Mouse (Mus musculus) kidney, embryonic 15.5 days (tissue): ENCODE results near the gene Sntg2. TPM values are rescaled to one million over a fixed set of nuclear protein-coding genes. Genes with fewer than 3 reads are reported as not detected.

Experiments
- ATAC-seq: fragments of 200-750 bp; cut with Nextera tagmentation; replicated peaks from 2 replicates; pipeline ENCODE4 v1.8.0; 2017; ENCODE audit warnings: moderate TSS enrichment; ENCODE audit not compliant: low FRiP score
- H3K27ac ChIP-seq: fragments of 300-500 bp; sonication (generic); 2 replicates; pipeline ENCODE4 v1.5.1; 2015; ENCODE audit warnings: mild to moderate bottlenecking, inconsistent platforms
- H3K27me3 ChIP-seq: fragments of 300-500 bp; sonication (generic); 2 replicates; pipeline ENCODE4 v1.6.1; 2015; ENCODE audit warnings: inconsistent platforms
- H3K36me3 ChIP-seq: fragments of 300-500 bp; sonication (generic); 2 replicates; pipeline ENCODE4 v1.6.1; 2015; ENCODE audit warnings: inconsistent platforms
- H3K4me1 ChIP-seq: fragments of 300-500 bp; sonication (generic); 2 replicates; pipeline ENCODE4 v1.6.1; 2015; ENCODE audit warnings: inconsistent platforms
- H3K4me2 ChIP-seq: fragments of 300-500 bp; sonication (generic); 2 replicates; pipeline ENCODE4 v1.6.1; 2015; ENCODE audit warnings: moderate library complexity, mild to moderate bottlenecking, inconsistent platforms
- H3K4me3 ChIP-seq: fragments of 300-500 bp; sonication (generic); replicated peaks from 2 replicates; pipeline ENCODE4 v1.5.1; 2015; ENCODE audit warnings: mild to moderate bottlenecking, inconsistent platforms
- H3K9ac ChIP-seq: fragments of 300-500 bp; sonication (generic); 2 replicates; pipeline ENCODE4 v1.6.1; 2015; ENCODE audit warnings: mild to moderate bottlenecking, inconsistent platforms
- H3K9me3 ChIP-seq: fragments of 300-500 bp; sonication (generic); replicated peaks from 2 replicates; pipeline ENCODE4 v1.6.1; 2016; ENCODE audit warnings: inconsistent platforms
- WGBS: fragments of 180-500 bp; shearing (Covaris S2); methylation state at CpG from one replicate; pipeline ENCODE4 v1.1.7; 2015; ENCODE audit warnings: mixed read lengths; 5-methylcytosine and 5-hydroxymethylcytosine counted together
- polyA plus RNA-seq: library from polyadenylated mRNA; unstranded; fragments of >200 nt; fragmentation: Nextera tagmentation; extraction: Ambion mirVana; gene quantifications from 2 replicates; pipeline ENCODE4 v1.2.1, GENCODE M21; 2015

The Sntg2 gene
- polyA plus RNA-seq = 5.3 and 5.4 TPM in 2 replicates

DNA sequence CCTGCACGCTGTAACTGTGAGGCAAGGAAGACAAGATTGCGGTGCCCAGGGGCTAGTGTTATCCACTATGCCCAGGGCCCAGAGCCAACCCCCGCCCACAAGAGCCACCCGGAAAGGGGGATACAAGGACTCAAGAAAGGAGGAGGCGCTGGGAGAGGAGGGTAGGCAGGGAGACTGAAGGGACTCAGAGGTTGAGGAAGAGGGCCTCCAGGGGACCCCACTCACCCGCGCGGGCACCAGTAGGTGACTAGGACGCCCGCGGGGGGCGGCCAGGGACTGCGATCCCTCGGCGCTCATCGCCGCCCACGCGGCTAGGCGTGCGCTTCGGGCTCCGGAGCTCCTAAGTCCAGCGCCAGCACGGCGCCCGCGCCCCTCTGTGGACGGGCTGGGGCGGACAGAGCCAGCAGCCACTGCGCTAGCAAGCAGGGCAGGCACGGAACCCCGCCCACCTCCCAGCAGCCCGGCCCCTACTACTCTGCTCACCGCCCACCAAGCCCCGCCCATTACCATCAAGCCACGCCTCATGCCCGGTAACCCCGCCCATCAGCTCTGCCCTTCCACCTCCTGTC lies at the start of gene Sntg2:
Gene Sntg2 (minus strand): TSS at position 443 of the 569 bp plus-strand sequence.
- Histone ChIP-seq H3K27me3 (peaks cover 13% of the 10 kb centered on the region), H3K36me3 (no peaks in the 10 kb centered on the region), H3K4me3 (peak within 1 kb of the TSS; percentile 50), H3K9me3 (no peaks in the 10 kb centered on the region), H3K9ac (peak within 1 kb of the TSS; percentile 41), H3K4me1 (peaks cover 13% of the 10 kb centered on the region), H3K4me2 (peak within 1 kb of the TSS; percentile 91), H3K27ac (no peak within 1 kb of the TSS)
- 1% methylated on average over 35 of the region's 39 CpGs for WGBS
- peak; percentile 99 for ATAC-seq

GRCm38 (mm10) chr12:30416547-30416946 lies 43.4 kb upstream of the Sntg2 start:
- Histone ChIP-seq H3K4me1 (0 out of 2 replicates have a peak, but pooled peaks cover 3% of the 10 kb centered on the region), H3K27me3 (no peaks in the 10 kb centered on the region), H3K27ac (peak overlapping the region; percentile 42), H3K36me3 (no peaks in the 10 kb centered on the region), H3K4me2 (no peak overlapping the region), H3K4me3 (no peak overlapping the region), H3K9ac (no peak overlapping the region), H3K9me3 (no peaks in the 10 kb centered on the region)
- ATAC-seq = peak; percentile 79
- WGBS = 49% methylated on average over 8 of the region's 8 CpGs

DNA sequence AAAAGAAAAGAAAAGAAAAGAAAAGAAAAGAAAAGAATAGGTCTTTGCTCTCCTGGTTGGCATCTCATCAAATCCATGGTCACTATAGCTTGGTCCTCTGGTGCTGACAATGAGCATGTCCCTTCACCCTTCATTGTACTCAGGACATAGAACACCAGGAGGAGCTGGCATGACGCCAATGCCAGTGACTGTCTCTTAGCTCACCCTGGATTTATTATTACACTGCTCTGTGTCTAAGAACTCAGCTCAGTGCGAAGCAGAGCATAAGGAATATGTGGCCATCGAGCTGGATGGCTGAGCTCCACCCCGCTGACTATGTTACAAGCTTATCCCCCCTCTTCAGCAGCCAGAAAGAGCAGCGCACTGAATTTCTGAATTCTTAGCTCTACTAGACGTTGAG lies 42.8 kb upstream of the Sntg2 start:
- Histone ChIP-seq H3K4me2 (no peak overlapping the region), H3K27me3 (no peaks in the 10 kb centered on the region), H3K27ac (peak overlapping the region; percentile 42), H3K9me3 (no peaks in the 10 kb centered on the region), H3K4me1 (0 out of 2 replicates have a peak, but pooled peaks cover 3% of the 10 kb centered on the region), H3K4me3 (no peak overlapping the region), H3K36me3 (no peaks in the 10 kb centered on the region), H3K9ac (no peak overlapping the region)
- peak; percentile 62; the same call in 1 of the 2 replicates for ATAC-seq
- WGBS = 64% methylated on average over 6 of the region's 6 CpGs

DNA sequence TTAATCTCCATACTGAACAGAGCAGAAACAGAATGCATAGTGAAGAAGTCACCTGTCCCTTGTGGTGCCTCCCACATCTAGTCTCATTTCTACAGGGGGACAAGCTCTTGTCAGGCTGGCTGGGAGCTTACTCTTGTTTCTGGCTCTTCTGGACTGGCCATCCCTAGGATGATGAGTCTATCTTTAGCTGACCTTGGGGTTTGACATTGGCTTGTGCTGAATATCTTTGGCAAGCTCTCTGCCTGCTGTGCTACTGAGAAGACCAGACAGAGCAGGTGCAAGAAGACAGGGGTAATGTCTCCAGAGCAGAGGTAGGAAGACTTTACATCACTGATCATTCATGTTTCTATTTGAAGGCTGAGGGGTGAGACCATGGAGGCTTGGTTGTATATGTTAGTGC lies 29.5 kb upstream of the Sntg2 start:
- no peaks in the 10 kb centered on the region for H3K27me3 ChIP-seq
- no peak overlapping the region for H3K27ac ChIP-seq
- H3K4me2 ChIP-seq = no peak overlapping the region
- no peaks in the 10 kb centered on the region for H3K36me3 ChIP-seq
- no peak overlapping the region for H3K4me3 ChIP-seq
- no peak for ATAC-seq
- H3K4me1 ChIP-seq = no peaks in the 10 kb centered on the region
- H3K9me3 ChIP-seq = no peaks in the 10 kb centered on the region
- H3K9ac ChIP-seq = no peak overlapping the region

DNA sequence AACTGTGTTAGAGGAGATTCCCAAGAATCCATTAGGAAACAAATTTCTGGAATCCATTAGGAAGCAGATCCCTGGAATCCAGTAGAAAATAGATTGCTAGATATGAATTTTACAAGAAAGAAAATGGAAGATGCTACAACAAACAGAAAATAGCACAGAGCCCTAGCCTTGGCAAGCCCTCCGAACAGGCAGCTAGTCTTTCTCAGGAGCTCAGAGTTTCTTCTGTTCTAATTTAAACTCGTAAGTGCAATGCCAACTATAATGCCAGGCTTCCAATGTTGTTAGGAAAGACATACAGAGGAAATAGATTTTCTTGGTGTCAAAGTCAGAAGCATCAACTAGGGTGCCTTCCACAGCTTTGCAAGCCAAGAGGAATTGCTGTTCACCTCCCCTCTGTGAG lies 27.4 kb upstream of the Sntg2 start:
- H3K4me2 ChIP-seq = no peak overlapping the region
- H3K4me1 ChIP-seq = no peaks in the 10 kb centered on the region
- H3K27ac ChIP-seq = no peak overlapping the region
- H3K9me3 ChIP-seq = no peaks in the 10 kb centered on the region
- 83% methylated on average over 2 of the region's 2 CpGs for WGBS
- no peaks in the 10 kb centered on the region for H3K36me3 ChIP-seq
- no peak for ATAC-seq
- no peak overlapping the region for H3K9ac ChIP-seq
- H3K4me3 ChIP-seq = no peak overlapping the region
- H3K27me3 ChIP-seq = no peaks in the 10 kb centered on the region

DNA sequence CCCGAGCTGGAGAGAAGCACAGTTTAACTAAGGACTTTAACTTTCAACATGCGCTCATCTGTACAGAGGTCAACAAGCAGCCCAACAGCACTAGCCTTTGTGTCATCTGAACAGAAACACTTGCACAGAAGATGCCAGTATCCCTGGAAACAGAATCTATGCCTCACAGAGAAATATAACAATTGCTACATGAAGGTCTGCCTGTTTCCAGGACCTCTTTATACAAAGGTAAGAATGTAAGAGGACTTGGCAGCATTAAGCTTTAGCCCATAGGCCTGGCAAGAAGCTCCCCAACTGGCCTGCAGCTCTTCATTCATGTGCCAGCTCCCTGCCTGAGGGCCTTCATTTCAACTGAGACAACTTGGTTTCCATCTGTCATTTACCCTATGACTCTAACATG lies 26.9 kb upstream of the Sntg2 start:
- H3K27me3 ChIP-seq = no peaks in the 10 kb centered on the region
- H3K4me3 ChIP-seq = no peak overlapping the region
- ATAC-seq = no peak
- 95% methylated on average over 2 of the region's 2 CpGs for WGBS
- no peaks in the 10 kb centered on the region for H3K9me3 ChIP-seq
- no peak overlapping the region for H3K4me2 ChIP-seq
- no peak overlapping the region for H3K9ac ChIP-seq
- no peaks in the 10 kb centered on the region for H3K36me3 ChIP-seq
- H3K4me1 ChIP-seq = no peaks in the 10 kb centered on the region
- no peak overlapping the region for H3K27ac ChIP-seq

- H3K27ac ChIP-seq = no peak overlapping the region
- H3K27me3 ChIP-seq = peaks cover 13% of the 10 kb centered on the region
- peak overlapping the region; percentile 41; the same call in 1 of the 2 replicates for H3K9ac ChIP-seq
- WGBS = 57% methylated on average over 5 of the region's 5 CpGs
- peak overlapping the region; percentile 91 for H3K4me2 ChIP-seq
- H3K9me3 ChIP-seq = no peaks in the 10 kb centered on the region
- H3K36me3 ChIP-seq = no peaks in the 10 kb centered on the region
- H3K4me1 ChIP-seq = peaks cover 13% of the 10 kb centered on the region
- H3K4me3 ChIP-seq = peak overlapping the region; percentile 50
- no peak for ATAC-seq
These were observed 882 bp downstream of the Sntg2 start for GRCm38 (mm10) chr12:30372293-30372692.

DNA sequence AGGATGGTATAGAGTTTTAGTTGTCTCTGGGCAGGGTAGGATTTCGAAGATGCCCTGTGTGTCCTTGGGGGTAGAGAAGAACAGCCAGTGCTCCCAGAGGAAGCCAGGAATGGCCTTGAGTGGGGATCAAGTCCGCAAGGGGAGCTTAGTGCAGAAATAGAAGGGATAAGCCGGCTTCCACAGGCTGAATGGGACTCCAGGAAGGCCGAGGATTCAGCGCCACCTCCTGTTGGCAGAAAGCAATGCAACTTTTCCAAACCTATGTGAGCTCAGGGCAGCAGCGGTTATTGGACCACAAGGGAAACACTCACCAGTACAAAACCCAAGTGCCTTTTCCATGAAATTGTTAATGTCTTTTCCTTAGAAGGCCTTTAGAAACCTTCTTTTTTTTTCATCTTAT lies 3.4 kb downstream of the Sntg2 start:
- Histone ChIP-seq H3K27ac (no peak overlapping the region), H3K9me3 (no peaks in the 10 kb centered on the region), H3K9ac (no peak overlapping the region), H3K27me3 (peaks cover 13% of the 10 kb centered on the region), H3K4me1 (peaks cover 13% of the 10 kb centered on the region), H3K36me3 (no peaks in the 10 kb centered on the region), H3K4me3 (no peak overlapping the region), H3K4me2 (no peak overlapping the region)
- 0 out of 2 replicates have a peak, but pooled peaks have one; percentile 54 for ATAC-seq
- WGBS = 7% methylated on average over 6 of the region's 6 CpGs

DNA sequence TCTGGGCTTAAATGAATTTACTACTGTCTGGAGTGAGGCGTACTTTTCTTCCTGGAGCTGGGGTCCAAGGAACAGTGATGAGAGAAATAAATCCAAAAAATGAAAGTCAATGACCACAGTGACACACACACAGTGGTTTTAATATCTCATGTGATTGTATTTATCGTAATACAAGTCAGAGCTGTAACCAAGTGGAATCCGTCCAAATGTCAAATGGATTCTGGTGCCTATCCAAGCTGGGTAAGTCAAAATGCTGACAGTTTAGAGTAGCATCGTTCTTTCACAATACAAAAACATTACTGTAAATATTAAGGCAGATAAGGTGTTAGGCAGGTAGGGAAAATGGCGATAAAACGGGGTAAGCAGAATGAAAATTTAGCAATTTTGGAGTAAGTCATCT lies 4.0 kb downstream of the Sntg2 start:
- Histone ChIP-seq H3K4me3 (no peak overlapping the region), H3K27ac (no peak overlapping the region), H3K4me2 (no peak overlapping the region), H3K4me1 (peaks cover 13% of the 10 kb centered on the region), H3K9me3 (no peaks in the 10 kb centered on the region), H3K27me3 (peaks cover 13% of the 10 kb centered on the region), H3K9ac (no peak overlapping the region), H3K36me3 (no peaks in the 10 kb centered on the region)
- 70% methylated on average over 6 of the region's 6 CpGs for WGBS
- ATAC-seq = no peak

- H3K9me3 ChIP-seq = no peaks in the 10 kb centered on the region
- WGBS = 72% methylated on average over 2 of the region's 2 CpGs
- no peaks in the 10 kb centered on the region for H3K27me3 ChIP-seq
- no peaks in the 10 kb centered on the region for H3K4me1 ChIP-seq
- H3K9ac ChIP-seq = no peak overlapping the region
- no peak overlapping the region for H3K4me2 ChIP-seq
- H3K4me3 ChIP-seq = no peak overlapping the region
- ATAC-seq = no peak
- no peaks in the 10 kb centered on the region for H3K36me3 ChIP-seq
- no peak overlapping the region for H3K27ac ChIP-seq
These were observed 10.9 kb downstream of the Sntg2 start for GRCm38 (mm10) chr12:30362306-30362705.

GRCm38 (mm10) chr12:30357666-30358065 lies 15.5 kb downstream of the Sntg2 start:
- no peak overlapping the region for H3K9ac ChIP-seq
- no peaks in the 10 kb centered on the region for H3K9me3 ChIP-seq
- no peak overlapping the region for H3K27ac ChIP-seq
- H3K4me1 ChIP-seq = no peaks in the 10 kb centered on the region
- 56% methylated on average over 6 of the region's 6 CpGs for WGBS
- no peak for ATAC-seq
- no peak overlapping the region for H3K4me3 ChIP-seq
- H3K27me3 ChIP-seq = no peaks in the 10 kb centered on the region
- H3K4me2 ChIP-seq = no peak overlapping the region
- H3K36me3 ChIP-seq = no peaks in the 10 kb centered on the region

- no peaks in the 10 kb centered on the region for H3K9me3 ChIP-seq
- 45% methylated on average over 2 of the region's 2 CpGs for WGBS
- 0 out of 2 replicates have a peak, but pooled peaks have one; percentile 54 for ATAC-seq
- no peaks in the 10 kb centered on the region for H3K27me3 ChIP-seq
- H3K4me3 ChIP-seq = no peak overlapping the region
- no peak overlapping the region for H3K27ac ChIP-seq
- H3K36me3 ChIP-seq = no peaks in the 10 kb centered on the region
- H3K9ac ChIP-seq = no peak overlapping the region
- no peaks in the 10 kb centered on the region for H3K4me1 ChIP-seq
- H3K4me2 ChIP-seq = no peak overlapping the region
These were observed 20.8 kb downstream of the Sntg2 start for GRCm38 (mm10) chr12:30352393-30352792.

DNA sequence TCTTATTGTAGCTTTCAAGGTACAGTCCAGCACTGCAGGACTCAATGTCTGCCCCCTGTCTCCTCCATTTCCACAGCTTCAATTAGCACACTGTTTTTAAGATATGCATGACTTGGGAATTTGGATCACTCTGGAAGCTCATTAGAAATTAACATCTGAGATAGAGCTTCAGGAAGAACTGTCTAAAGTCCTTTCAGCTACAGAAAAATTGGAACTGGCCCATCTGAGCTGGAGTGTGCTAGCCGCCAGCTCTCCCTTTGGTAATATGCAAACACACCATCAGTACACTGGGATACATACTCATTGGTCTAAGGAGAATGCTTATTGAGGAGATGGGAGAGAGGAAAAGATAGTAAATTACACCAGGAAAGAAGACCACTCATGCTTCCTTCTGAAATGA lies 25.1 kb downstream of the Sntg2 start:
- Histone ChIP-seq H3K9ac (no peak overlapping the region), H3K27me3 (no peaks in the 10 kb centered on the region), H3K4me1 (no peaks in the 10 kb centered on the region), H3K4me2 (no peak overlapping the region), H3K4me3 (no peak overlapping the region), H3K9me3 (no peaks in the 10 kb centered on the region), H3K27ac (no peak overlapping the region), H3K36me3 (no peaks in the 10 kb centered on the region)
- 92% methylated on average over 1 of the region's 1 CpGs for WGBS
- ATAC-seq = no peak
